Mouse (Mus musculus) heart, embryonic 16.5 days (tissue): Measurements from ENCODE around the gene Tmco4. TPM values are rescaled to one million over a fixed set of nuclear protein-coding genes. Genes with fewer than 3 reads are reported as not detected.

Experiments used
- ATAC-seq: fragments of 200-750 bp; cut with Nextera tagmentation; replicated peaks from 2 replicates; pipeline ENCODE4 v1.8.0; 2017; ENCODE audit warnings: moderate number of reproducible peaks; ENCODE audit not compliant: insufficient read depth, low FRiP score; ENCODE audit errors: extremely low read depth
- H3K27ac ChIP-seq: fragments of 300-500 bp; sonication (generic); 2 replicates; pipeline ENCODE4 v1.5.1; 2014; ENCODE audit warnings: mild to moderate bottlenecking, low read length, control low read depth, moderate library complexity
- H3K27me3 ChIP-seq: fragments of 300-500 bp; sonication (generic); 2 replicates; pipeline ENCODE4 v1.6.1; 2014; ENCODE audit warnings: low read length, mixed read lengths; ENCODE audit not compliant: control insufficient read depth, insufficient read depth
- H3K36me3 ChIP-seq: fragments of 300-500 bp; sonication (generic); 2 replicates; pipeline ENCODE4 v1.6.1; 2014; ENCODE audit not compliant: control insufficient read depth, insufficient read depth
- H3K4me1 ChIP-seq: fragments of 300-500 bp; sonication (generic); 2 replicates; pipeline ENCODE4 v1.6.1; 2014; ENCODE audit warnings: low read length, mixed read lengths; ENCODE audit not compliant: control insufficient read depth, insufficient read depth
- H3K4me2 ChIP-seq: fragments of 300-500 bp; sonication (generic); 2 replicates; pipeline ENCODE4 v1.6.1; 2014; ENCODE audit warnings: low read depth, mild to moderate bottlenecking, control low read depth, low read length
- H3K4me3 ChIP-seq: fragments of 300-500 bp; sonication (generic); 2 replicates; pipeline ENCODE4 v1.5.1; 2014; ENCODE audit warnings: mild to moderate bottlenecking, control low read depth, low read length
- H3K9ac ChIP-seq: fragments of 300-500 bp; sonication (generic); 2 replicates; pipeline ENCODE4 v1.6.1; 2014; ENCODE audit warnings: low read length, control low read depth
- H3K9me3 ChIP-seq: fragments of 300-500 bp; sonication (generic); replicated peaks from 2 replicates; pipeline ENCODE4 v1.6.1; 2016; ENCODE audit warnings: low read length; ENCODE audit not compliant: control insufficient read depth
- WGBS: fragments of 180-500 bp; shearing (Covaris S2); extraction: QIAGEN DNeasy Blood & Tissue Kit; methylation state at CpG from one replicate; pipeline ENCODE4 v1.1.7; 2014; 5-methylcytosine and 5-hydroxymethylcytosine counted together
- polyA plus RNA-seq: library from polyadenylated mRNA; unstranded; fragments of >200 nt; fragmentation: Nextera tagmentation; extraction: Ambion mirVana; gene quantifications from 2 replicates; pipeline ENCODE4 v1.2.1, GENCODE M21; 2015

The Tmco4 gene
- polyA plus RNA-seq, 1 experiment from 2014 or later, result 7.0 TPM

DNA sequence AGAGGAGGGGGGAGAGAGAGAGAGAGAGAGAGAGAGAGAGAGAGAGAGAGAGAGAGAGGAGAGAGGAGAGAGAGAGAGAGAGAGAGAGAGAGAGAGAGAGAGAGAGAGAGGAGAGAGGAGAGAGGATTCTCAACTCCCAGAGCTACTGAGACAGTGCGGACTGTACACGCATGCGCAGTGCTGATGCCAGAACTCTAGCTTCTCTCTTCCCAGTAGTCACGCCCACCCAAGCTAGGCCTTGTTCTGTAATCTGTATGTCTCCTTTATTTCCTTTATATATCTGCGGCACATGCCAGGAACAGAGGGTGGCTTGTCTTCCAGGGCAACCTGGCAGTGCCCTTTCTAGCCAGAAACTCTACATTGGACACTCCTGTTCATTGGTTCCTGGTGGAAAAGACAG lies 92.1 kb downstream of the Tmco4 start:
- no peaks in the 10 kb centered on the region for H3K4me1 ChIP-seq
- H3K36me3 ChIP-seq, result no peaks in the 10 kb centered on the region
- ATAC-seq, result no peak
- H3K4me2 ChIP-seq, result no peak overlapping the region
- peaks cover 9% of the 10 kb centered on the region for H3K27me3 ChIP-seq
- 89% methylated on average over 5 of the region's 5 CpGs for WGBS
- no peak overlapping the region for H3K27ac ChIP-seq
- H3K4me3 ChIP-seq, result no peak overlapping the region
- no peaks in the 10 kb centered on the region for H3K9me3 ChIP-seq
- H3K9ac ChIP-seq, result no peak overlapping the region

- Histone ChIP-seq H3K4me1 (no peaks in the 10 kb centered on the region), H3K27me3 (peaks cover 18% of the 10 kb centered on the region), H3K27ac (no peak overlapping the region), H3K4me3 (no peak overlapping the region), H3K9me3 (no peaks in the 10 kb centered on the region), H3K9ac (no peak overlapping the region), H3K4me2 (no peak overlapping the region), H3K36me3 (no peaks in the 10 kb centered on the region)
- ATAC-seq, result no peak
- WGBS, result 27% methylated on average over 4 of the region's 4 CpGs
Measured at GRCm38 (mm10) chr4:139068287-139068686, 95.6 kb downstream of the Tmco4 start.

GRCm38 (mm10) chr4:139074060-139074459 lies 101.4 kb downstream of the Tmco4 start:
- no peak overlapping the region for H3K4me2 ChIP-seq
- no peak overlapping the region for H3K27ac ChIP-seq
- H3K9me3 ChIP-seq, result no peaks in the 10 kb centered on the region
- WGBS, result 18% methylated on average over 29 of the region's 29 CpGs
- H3K27me3 ChIP-seq, result peaks cover 54% of the 10 kb centered on the region
- no peak overlapping the region; the same call in 1 of the 2 replicates for H3K4me3 ChIP-seq
- H3K36me3 ChIP-seq, result no peaks in the 10 kb centered on the region
- ATAC-seq, result no peak
- no peak overlapping the region for H3K9ac ChIP-seq
- peaks cover 7% of the 10 kb centered on the region for H3K4me1 ChIP-seq

- peak within 1 kb of the TSS; percentile 79 for H3K4me2 ChIP-seq
- 2% methylated on average over 69 of the region's 77 CpGs for WGBS
- H3K27me3 ChIP-seq, result peaks cover 51% of the 10 kb centered on the region
- H3K4me1 ChIP-seq, result peaks cover 7% of the 10 kb centered on the region
- H3K27ac ChIP-seq, result no peak within 1 kb of the TSS
- peak within 1 kb of the TSS; percentile 54 for H3K4me3 ChIP-seq
- H3K36me3 ChIP-seq, result no peaks in the 10 kb centered on the region
- ATAC-seq, result no peak
- H3K9ac ChIP-seq, result peak within 1 kb of the TSS; percentile 11; the same call in 1 of the 2 replicates
- no peaks in the 10 kb centered on the region for H3K9me3 ChIP-seq
Measured at GRCm38 (mm10) chr4:139075041-139075711, 102.5 kb downstream of the Tmco4 start, which contains the start of gene Htr6. TSS of gene Htr6 (minus strand) at chr4:139075570.

GRCm38 (mm10) chr4:139075915-139076314 lies 103.2 kb downstream of the Tmco4 start:
- no peaks in the 10 kb centered on the region for H3K36me3 ChIP-seq
- no peak overlapping the region for H3K9ac ChIP-seq
- H3K27ac ChIP-seq, result no peak overlapping the region
- H3K9me3 ChIP-seq, result no peaks in the 10 kb centered on the region
- 15% methylated on average over 5 of the region's 5 CpGs for WGBS
- peaks cover 7% of the 10 kb centered on the region for H3K4me1 ChIP-seq
- no peak overlapping the region for H3K4me2 ChIP-seq
- no peak overlapping the region for H3K4me3 ChIP-seq
- no peak for ATAC-seq
- H3K27me3 ChIP-seq, result peaks cover 51% of the 10 kb centered on the region

- no peak for ATAC-seq
- peaks cover 13% of the 10 kb centered on the region for H3K4me1 ChIP-seq
- no peak overlapping the region for H3K4me3 ChIP-seq
- H3K36me3 ChIP-seq, result no peaks in the 10 kb centered on the region
- H3K9me3 ChIP-seq, result no peaks in the 10 kb centered on the region
- no peak overlapping the region for H3K4me2 ChIP-seq
- 36% methylated on average over 2 of the region's 2 CpGs for WGBS
- no peak overlapping the region for H3K9ac ChIP-seq
- peaks cover 41% of the 10 kb centered on the region for H3K27me3 ChIP-seq
- H3K27ac ChIP-seq, result no peak overlapping the region
Measured at GRCm38 (mm10) chr4:139078313-139078712, 105.6 kb downstream of the Tmco4 start.

DNA sequence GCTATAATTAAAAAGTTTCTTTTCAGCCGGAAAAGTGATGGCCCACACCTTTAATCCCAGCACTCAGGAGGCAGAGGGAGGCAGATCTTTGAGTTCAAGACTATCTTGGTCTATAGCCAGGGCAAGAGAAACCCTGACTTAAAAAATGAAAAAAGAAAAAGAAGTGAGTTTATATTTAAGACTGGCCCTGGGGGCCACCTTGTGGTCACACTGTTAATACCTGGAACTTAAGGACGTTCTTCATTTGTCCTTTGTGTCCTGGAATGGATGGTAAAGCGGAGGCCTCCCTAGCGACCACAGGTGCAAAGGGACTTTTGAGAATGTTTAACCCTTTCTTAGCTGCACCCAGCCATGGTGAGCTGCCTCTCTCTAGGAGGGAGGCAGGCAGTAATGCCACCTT lies 106.0 kb downstream of the Tmco4 start:
- ATAC-seq, result 0 out of 2 replicates have a peak, but pooled peaks have one; percentile 10
- Histone ChIP-seq H3K27ac (no peak overlapping the region), H3K4me1 (peaks cover 13% of the 10 kb centered on the region), H3K36me3 (no peaks in the 10 kb centered on the region), H3K9ac (no peak overlapping the region), H3K4me3 (no peak overlapping the region), H3K9me3 (no peaks in the 10 kb centered on the region), H3K27me3 (peaks cover 37% of the 10 kb centered on the region), H3K4me2 (no peak overlapping the region)
- WGBS, result 10% methylated on average over 4 of the region's 4 CpGs

DNA sequence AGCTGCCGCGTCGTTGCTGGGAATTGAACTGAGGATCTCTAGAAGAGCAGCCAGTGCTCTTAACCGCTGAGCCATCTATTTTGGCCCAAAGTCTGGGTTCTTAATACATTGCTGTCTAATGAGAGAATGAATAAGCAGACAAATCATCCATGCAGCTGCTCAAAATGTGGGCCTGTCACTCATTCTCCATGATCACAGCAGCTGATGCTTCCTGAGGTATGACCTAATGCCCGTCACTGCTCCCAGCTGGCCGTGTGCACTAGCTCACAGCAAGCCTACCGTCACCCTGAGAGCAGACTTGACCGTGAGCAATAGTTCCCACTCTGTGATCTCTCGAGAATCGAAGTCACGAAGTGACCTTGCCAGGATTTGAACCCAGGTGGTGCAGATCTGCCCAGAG lies 106.8 kb downstream of the Tmco4 start:
- H3K36me3 ChIP-seq, result no peaks in the 10 kb centered on the region
- no peak overlapping the region for H3K4me3 ChIP-seq
- H3K27me3 ChIP-seq, result peaks cover 30% of the 10 kb centered on the region
- ATAC-seq, result no peak
- H3K27ac ChIP-seq, result no peak overlapping the region
- no peak overlapping the region for H3K9ac ChIP-seq
- peaks cover 13% of the 10 kb centered on the region for H3K4me1 ChIP-seq
- no peaks in the 10 kb centered on the region for H3K9me3 ChIP-seq
- no peak overlapping the region for H3K4me2 ChIP-seq
- WGBS, result 76% methylated on average over 11 of the region's 11 CpGs

GRCm38 (mm10) chr4:139080259-139080658 lies 107.6 kb downstream of the Tmco4 start:
- Histone ChIP-seq H3K9me3 (no peaks in the 10 kb centered on the region), H3K27ac (no peak overlapping the region), H3K4me2 (no peak overlapping the region), H3K36me3 (no peaks in the 10 kb centered on the region), H3K4me3 (no peak overlapping the region), H3K27me3 (peaks cover 29% of the 10 kb centered on the region), H3K9ac (no peak overlapping the region), H3K4me1 (peaks cover 6% of the 10 kb centered on the region)
- no peak for ATAC-seq
- WGBS, result 52% methylated on average over 7 of the region's 7 CpGs
